Mouse (Mus musculus) CH12.LX (cell line): Measurements from ENCODE around the gene Tmsb4x.

Source experiments
- POLR2A ChIP-seq: IDR thresholded peaks from 2 replicates; pipeline ENCODE4 v1.6.1; 2011; ENCODE audit warnings: low read depth, mild to moderate bottlenecking, improper control_type of control experiment, low read length
- SMC3 ChIP-seq: IDR thresholded peaks from 2 replicates; pipeline ENCODE4 v1.6.1; 2011; ENCODE audit warnings: low read depth, low read length, improper control_type of control experiment
- TCF12 ChIP-seq: IDR thresholded peaks from 2 replicates; pipeline ENCODE4 v1.6.1; 2014; ENCODE audit warnings: low read depth, mild to moderate bottlenecking, inconsistent platforms, low read length, improper control_type of control experiment
- USF1 ChIP-seq: IDR thresholded peaks from 2 replicates; pipeline ENCODE4 v1.6.1; 2014; ENCODE audit warnings: low read depth, mild to moderate bottlenecking, inconsistent platforms, low read length, improper control_type of control experiment
- ZMIZ1 ChIP-seq: IDR thresholded peaks from 2 replicates; pipeline ENCODE4 v1.6.1; 2012; ENCODE audit warnings: low read depth, mild to moderate bottlenecking, inconsistent platforms, low read length, improper control_type of control experiment

- no peak for TF ChIP-seq USF1
- no peak for TF ChIP-seq SMC3
- no peak for TF ChIP-seq TCF12
- TF ChIP-seq POLR2A = no peak
- no peak for TF ChIP-seq ZMIZ1
Measured at GRCm38 (mm10) chrX:167229819-167230218, 20.7 kb upstream of the Tmsb4x start.
